8 mouse cellular contexts compared by ENCODE assay signal in genomic region chr7:57590451-57591248, GRCm38 (mm10).
A peak's percentile ranks its signal among the peaks of the same experiment; 100 is the strongest.
DNase-seq lines count a peak whose midpoint lies in the region; ATAC-seq lines count a peak whose summit lies in the region.

No protein-coding gene starts in this region.

- no peaks in the 10 kb centered on the region for H3K9me3 ChIP-seq in embryonic facial prominence, embryonic 15.5 days (replicated peaks)
- no peaks in the 10 kb centered on the region for H3K9me3 ChIP-seq in hindbrain, embryonic 11.5 days (ENCODE audit: control insufficient read depth, low read length)

- H3K4me3 ChIP-seq in embryonic facial prominence, embryonic 15.5 days (replicated peaks), result peak overlapping the region; percentile 65
- H3K4me3 ChIP-seq in hindbrain, embryonic 11.5 days (ENCODE audit: low read depth, low read length), result peak overlapping the region; percentile 72

- H3K36me3 ChIP-seq in embryonic facial prominence, embryonic 15.5 days, result no peaks in the 10 kb centered on the region
- H3K36me3 ChIP-seq in hindbrain, embryonic 11.5 days (ENCODE audit: control insufficient read depth, insufficient read depth, low read length), result no peaks in the 10 kb centered on the region

- peaks cover 33% of the 10 kb centered on the region for H3K27me3 ChIP-seq in embryonic facial prominence, embryonic 15.5 days
- peaks cover 5% of the 10 kb centered on the region; the same call in 1 of the 2 replicates for H3K27me3 ChIP-seq in hindbrain, embryonic 11.5 days (ENCODE audit: control insufficient read depth, insufficient read depth, low read length)

- H3K27ac ChIP-seq in embryonic facial prominence, embryonic 15.5 days (replicated peaks), result no peak overlapping the region
- H3K27ac ChIP-seq in hindbrain, embryonic 11.5 days (ENCODE audit: low read depth, low read length), result peak overlapping the region; percentile 72

- DNase-seq in T-cell, adult 2 months (ENCODE audit: low spot score), result peak; percentile 1
- DNase-seq in brain, adult 2 months (ENCODE audit: low read depth, low spot score), result peak; percentile 93
- DNase-seq in hindbrain, embryonic 11.5 days (ENCODE audit: low spot score), result peak; percentile 85
- peak; percentile 75 to 78 for DNase-seq in layer of hippocampus, postnatal 14 days (ENCODE audit: low spot score in 2 of 2)
- peak; percentile 86 for DNase-seq in mesoderm, embryonic 11.5 days (ENCODE audit: low read depth, low spot score)
- DNase-seq in right cerebral cortex, postnatal 36 days (ENCODE audit: low spot score in 2 of 2), result peak; percentile 67 to 71

- peaks cover 18% of the 10 kb centered on the region for H3K4me1 ChIP-seq in embryonic facial prominence, embryonic 15.5 days
- 0 out of 2 replicates have a peak, but pooled peaks cover 3% of the 10 kb centered on the region for H3K4me1 ChIP-seq in hindbrain, embryonic 11.5 days (replicated peaks; ENCODE audit: control insufficient read depth, insufficient read depth, low read length)

- H3K9ac ChIP-seq in embryonic facial prominence, embryonic 15.5 days, result no peak overlapping the region
- H3K9ac ChIP-seq in hindbrain, embryonic 11.5 days (ENCODE audit: low read depth, low read length), result peak overlapping the region; percentile 75

- under 1% methylated on average over 67 of the region's 74 CpGs for WGBS in embryonic facial prominence, embryonic 15.5 days
- 0% methylated on average over 32 of the region's 74 CpGs for WGBS in hindbrain, embryonic 11.5 days

- peak overlapping the region; percentile 88 for H3K4me2 ChIP-seq in embryonic facial prominence, embryonic 15.5 days (replicated peaks)
- peak overlapping the region; percentile 88 for H3K4me2 ChIP-seq in hindbrain, embryonic 11.5 days (replicated peaks; ENCODE audit: low read depth, low read length)

- ATAC-seq in embryonic facial prominence, embryonic 15.5 days (ENCODE audit: insufficient number of reproducible peaks, low FRiP score, low TSS enrichment, low read depth), result peak; percentile 90
- peak; percentile 93 for ATAC-seq in hindbrain, embryonic 11.5 days (ENCODE audit: low FRiP score)
- no peak for ATAC-seq in inflammation-experienced regulatory T-cells, adult 6 months

Comparison
In these comparisons a context has a peak if more than half of its experiments do, and no peak if none do; other contexts are left out.
1. DNase-seq: peak in every context shown above with its lines; median percentile 93 in brain, adult 2 months; 86 in mesoderm, embryonic 11.5 days; 85 in hindbrain, embryonic 11.5 days; 76 in layer of hippocampus, postnatal 14 days; 69 in right cerebral cortex, postnatal 36 days; 1 in T-cell, adult 2 months.